Mouse (Mus musculus) G1E (cell line): ENCODE data around the gene Apom. TPM values are rescaled to one million over a fixed set of nuclear protein-coding genes. Genes with fewer than 3 reads are reported as not detected.
A peak's percentile ranks its signal among the peaks of the same experiment; 100 is the strongest.

Experiments
- ATAC-seq: 2 replicates; pipeline ENCODE4 v1.8.0; 2016; ENCODE audit warnings: mild to moderate bottlenecking; ENCODE audit not compliant: insufficient number of reproducible peaks, poor library complexity, low FRiP score, severe bottlenecking; ENCODE audit errors: extremely low read depth
- DNase-seq: peaks from one replicate; pipeline ENCODE4 v3.0.0; 2012; ENCODE audit warnings: low spot score
- H3K27me3 ChIP-seq: 2 replicates; pipeline ENCODE4 v1.6.1; 2012; ENCODE audit warnings: mild to moderate bottlenecking, low read length, inconsistent platforms; ENCODE audit not compliant: insufficient read depth
- H3K36me3 ChIP-seq: replicated peaks from 2 replicates; pipeline ENCODE3; 2012; ENCODE audit warnings: mild to moderate bottlenecking, inconsistent platforms
- H3K4me1 ChIP-seq: 2 replicates; pipeline ENCODE4 v1.6.1; 2012; ENCODE audit warnings: low read depth, low read length, inconsistent platforms, mixed read lengths; ENCODE audit not compliant: insufficient read depth
- H3K4me3 ChIP-seq: 2 replicates; pipeline ENCODE4 v1.5.1; 2012; ENCODE audit warnings: low read depth, mild to moderate bottlenecking, inconsistent platforms, low read length, moderate library complexity, mixed read lengths
- H3K9me3 ChIP-seq: replicated peaks from 2 replicates; pipeline ENCODE4 v1.6.1; 2012; ENCODE audit warnings: inconsistent platforms
- CTCF ChIP-seq: IDR thresholded peaks from 2 replicates; pipeline ENCODE4 v1.5.1; 2012; ENCODE audit warnings: low read depth, low read length, inconsistent platforms, mixed read lengths
- GATA1 ChIP-seq: IDR thresholded peaks from 2 replicates; pipeline ENCODE4 v1.6.1; 2012; ENCODE audit warnings: borderline replicate concordance, low read length, inconsistent platforms, mixed read lengths
- GATA2 ChIP-seq: IDR thresholded peaks from 2 replicates; pipeline ENCODE4 v1.6.1; 2012; ENCODE audit warnings: low read depth, low read length, inconsistent platforms, borderline replicate concordance
- POLR2AphosphoS5 ChIP-seq: IDR thresholded peaks from 2 replicates; pipeline ENCODE4 v1.6.1; 2012; ENCODE audit warnings: low read depth, low read length, inconsistent platforms; ENCODE audit not compliant: insufficient replicate concordance
- TAL1 ChIP-seq: conservative IDR thresholded peaks from 2 replicates; pipeline ENCODE4 v1.6.1; 2012; ENCODE audit warnings: low read depth, low read length, inconsistent platforms, mixed read lengths
- polyA plus RNA-seq: library from polyadenylated mRNA; stranded (reverse); fragments of >175 nt; gene quantifications from 2 replicates; pipeline ENCODE4 v1.2.3, GENCODE M21; 2012
- total RNA-seq, 2 experiments: library from RNA; stranded (forward) in 1 of 2; stranded (reverse) in 1 of 2; fragments of 200-1000 nt in 1 of 2; fragments of >200 nt in 1 of 2; fragmentation: Nextera tagmentation in 1 of 2; gene quantifications; 2 replicates each; pipeline ENCODE4 v1.2.3; 2014 to 2017

Apom gene
- total and polyA plus RNA-seq, 3 experiments: 0.10 to 0.22 TPM; not detected in 1

DNA sequence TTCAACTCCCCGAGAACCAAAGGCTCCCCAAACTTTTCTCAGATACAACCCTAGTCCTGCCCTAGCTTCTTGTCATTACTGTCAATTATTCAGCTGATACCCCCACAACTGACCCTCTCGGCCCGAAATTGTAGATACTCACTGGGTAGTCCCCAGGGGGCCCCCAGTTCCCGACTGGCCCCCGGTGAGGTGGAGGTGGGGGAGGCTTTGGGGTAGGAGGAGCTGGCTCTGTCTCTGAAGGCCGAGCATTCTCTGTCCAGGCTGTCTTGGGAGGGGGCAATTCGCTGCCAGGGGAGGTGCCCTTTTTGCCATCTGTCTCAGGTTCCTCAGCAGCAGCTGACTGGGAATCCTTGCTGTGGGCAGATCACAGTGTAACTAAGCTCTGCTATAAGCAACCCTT is 27.8 kb upstream of the Apom start:
- Histone ChIP-seq H3K4me1 (peaks cover 73% of the 10 kb centered on the region), H3K27me3 (no peaks in the 10 kb centered on the region), H3K36me3 (peaks cover 90% of the 10 kb centered on the region), H3K4me3 (no peak overlapping the region), H3K9me3 (no peaks in the 10 kb centered on the region)
- DNase-seq (no peak), ATAC-seq (no peak)
- TF ChIP-seq GATA1: no peak
- no peak for TF ChIP-seq TAL1
- TF ChIP-seq POLR2AphosphoS5: no peak
- TF ChIP-seq GATA2: no peak
- TF ChIP-seq CTCF: no peak

DNA sequence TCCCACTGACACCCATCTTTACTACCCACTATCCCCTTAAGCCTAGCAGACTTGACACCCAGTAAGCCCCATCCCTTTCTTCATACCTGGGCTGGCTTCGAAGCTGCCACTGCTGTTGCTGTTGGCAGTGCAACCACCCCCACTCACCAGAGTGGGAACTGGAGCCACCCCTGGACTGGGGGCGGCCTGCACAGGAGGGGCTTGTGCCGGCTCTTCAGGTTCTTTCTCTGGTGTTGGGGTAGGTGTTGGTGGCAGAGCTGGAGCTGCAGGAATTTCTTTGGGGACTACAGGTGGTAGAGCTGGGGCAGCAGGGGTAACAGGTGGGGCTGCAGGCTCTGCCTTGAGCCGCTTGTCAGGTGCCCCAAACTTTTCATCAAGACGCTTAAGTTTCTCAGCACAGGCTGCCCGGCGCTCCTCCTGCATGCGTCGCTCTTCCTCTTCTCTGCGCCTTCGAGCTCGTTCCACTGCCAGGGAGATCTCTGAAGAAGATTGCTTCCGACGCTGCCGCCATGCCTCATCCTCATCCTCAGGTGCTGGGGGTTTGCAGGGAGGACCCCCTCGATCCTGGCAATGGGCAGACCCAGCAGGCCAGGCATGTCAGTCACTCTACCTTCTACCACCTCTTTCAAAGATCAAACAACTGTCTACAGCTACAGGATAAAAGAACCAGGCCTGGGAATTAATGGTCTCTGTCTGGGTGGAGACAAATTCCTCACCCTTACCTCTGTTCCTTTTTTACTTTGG is 27.2 kb upstream of the Apom start:
- Histone ChIP-seq H3K27me3 (no peaks in the 10 kb centered on the region), H3K4me1 (peaks cover 76% of the 10 kb centered on the region), H3K36me3 (peaks cover 96% of the 10 kb centered on the region), H3K4me3 (no peak overlapping the region), H3K9me3 (no peaks in the 10 kb centered on the region)
- DNase-seq: no peak
- TF ChIP-seq CTCF (no peak), POLR2AphosphoS5 (no peak), GATA1 (no peak), GATA2 (no peak), TAL1 (no peak)
- no peak for ATAC-seq

DNA sequence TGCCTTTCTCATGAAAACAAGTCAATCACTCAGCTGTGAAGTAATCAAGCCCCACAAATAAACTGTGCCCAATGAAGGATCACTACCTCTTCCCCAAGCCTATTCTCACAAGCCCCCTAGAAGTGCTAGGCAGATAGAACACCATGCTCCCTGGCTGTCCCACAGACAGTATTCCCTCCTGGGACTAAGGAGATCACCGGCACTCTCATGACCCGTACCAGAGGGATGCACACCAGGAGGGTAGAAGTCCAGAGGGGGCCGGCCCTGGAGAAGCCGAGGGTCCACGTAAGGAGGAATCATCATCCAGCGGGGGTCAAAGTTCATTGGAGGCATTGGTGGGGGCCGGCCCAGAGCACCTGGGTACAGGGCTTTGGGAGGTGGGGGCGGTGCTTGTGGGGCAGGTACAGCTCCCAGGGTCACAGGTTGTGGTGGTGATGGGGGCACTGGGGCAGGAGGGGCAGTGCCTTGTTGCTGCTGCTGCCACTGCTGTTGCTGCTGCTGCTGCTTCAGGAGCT is 25.9 kb upstream of the Apom start:
- Histone ChIP-seq H3K27me3 (no peaks in the 10 kb centered on the region), H3K9me3 (no peaks in the 10 kb centered on the region), H3K4me3 (no peak overlapping the region), H3K4me1 (peaks cover 75% of the 10 kb centered on the region), H3K36me3 (peaks cover 100% of the 10 kb centered on the region)
- no peak for TF ChIP-seq GATA2
- TF ChIP-seq CTCF: no peak
- no peak for TF ChIP-seq POLR2AphosphoS5
- TF ChIP-seq GATA1: no peak
- TF ChIP-seq TAL1: no peak
- no peak for ATAC-seq
- DNase-seq: no peak

DNA sequence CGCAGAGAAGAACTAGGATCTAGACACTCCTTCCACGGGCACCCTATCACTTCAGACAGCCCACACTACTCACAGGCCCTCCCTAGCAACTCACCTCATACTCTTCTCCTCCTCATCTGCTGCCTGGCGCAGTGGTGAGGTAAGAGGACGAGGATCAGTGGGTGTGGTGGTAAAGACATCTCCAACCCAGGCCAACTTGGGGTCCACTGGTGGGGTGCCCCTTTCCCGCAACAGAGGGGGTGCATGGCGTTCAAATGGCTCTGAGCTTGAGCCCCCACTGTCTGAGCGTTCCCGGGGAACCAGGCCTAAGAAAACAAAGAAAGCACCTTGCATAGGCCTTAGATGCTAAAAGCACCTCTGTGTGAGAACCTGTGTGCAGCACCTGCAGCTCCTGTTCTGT is 25.4 kb upstream of the Apom start:
- DNase-seq (no peak), ATAC-seq (no peak)
- Histone ChIP-seq H3K27me3 (no peaks in the 10 kb centered on the region), H3K4me1 (peaks cover 70% of the 10 kb centered on the region), H3K4me3 (no peak overlapping the region), H3K36me3 (peaks cover 100% of the 10 kb centered on the region), H3K9me3 (no peaks in the 10 kb centered on the region)
- TF ChIP-seq CTCF (no peak), GATA2 (no peak), GATA1 (no peak), TAL1 (no peak), POLR2AphosphoS5 (no peak)

DNA sequence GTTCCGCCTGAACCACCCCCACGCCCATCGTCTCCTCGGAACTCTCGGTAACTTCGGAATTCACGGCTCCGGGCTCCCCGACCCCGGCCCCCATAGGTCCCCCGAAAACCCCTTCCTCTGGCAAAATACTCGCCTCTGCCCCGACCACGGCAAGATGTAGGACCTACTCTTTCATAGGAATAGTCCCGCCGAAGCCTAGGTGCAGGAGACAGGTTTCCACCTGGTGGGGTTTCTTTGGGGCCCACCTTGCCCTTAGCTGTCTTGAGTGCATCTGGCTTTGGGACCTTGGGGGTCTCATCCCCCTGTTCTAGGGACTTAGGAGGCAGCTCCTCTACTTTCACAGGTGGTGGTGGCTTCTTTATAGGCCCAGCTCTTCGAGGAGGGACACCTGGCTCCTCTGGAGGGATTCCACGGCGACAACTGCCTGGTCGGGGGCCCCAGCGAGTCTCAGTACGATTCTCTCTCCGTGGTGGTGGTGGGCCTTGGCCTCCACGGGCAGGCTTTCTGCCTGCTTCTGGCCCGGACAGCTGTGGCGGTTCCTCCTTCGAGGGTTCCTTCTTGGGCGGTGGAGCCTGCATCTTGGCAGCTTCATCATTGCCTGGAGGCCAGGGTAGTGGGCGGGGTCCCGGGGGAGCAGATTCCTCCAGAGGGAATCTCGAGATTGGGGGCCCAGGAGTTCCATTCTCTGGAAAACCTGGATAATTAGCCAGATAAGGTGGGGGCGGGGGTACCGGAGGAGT is 24.8 kb upstream of the Apom start:
- Histone ChIP-seq H3K4me3 (no peak overlapping the region; the same call in 1 of the 2 replicates), H3K27me3 (no peaks in the 10 kb centered on the region), H3K4me1 (peaks cover 66% of the 10 kb centered on the region), H3K36me3 (peaks cover 99% of the 10 kb centered on the region), H3K9me3 (no peaks in the 10 kb centered on the region)
- DNase-seq (no peak), ATAC-seq (no peak)
- TF ChIP-seq POLR2AphosphoS5 (no peak), CTCF (no peak), TAL1 (no peak), GATA1 (no peak), GATA2 (no peak)

DNA sequence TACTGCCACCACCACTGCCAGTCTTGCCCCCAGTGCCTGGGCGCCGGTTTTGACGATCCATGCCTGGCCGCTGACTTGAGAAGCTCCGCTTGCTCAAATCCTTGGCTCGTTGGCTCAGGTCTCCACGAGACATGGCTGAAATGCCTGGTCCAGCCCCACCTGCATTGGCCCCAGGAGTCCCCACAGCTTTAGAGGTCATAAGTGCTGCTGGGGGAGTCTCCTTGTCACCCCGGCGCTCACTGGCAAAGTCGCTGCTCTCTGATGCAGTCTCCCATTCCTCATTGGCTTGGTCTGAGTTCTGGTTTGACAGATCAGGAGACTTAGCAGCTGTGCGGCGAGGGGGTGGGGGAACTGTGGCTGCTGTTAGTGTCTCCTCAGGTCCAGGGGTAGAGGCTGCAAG is 23.6 kb upstream of the Apom start:
- ATAC-seq (no peak), DNase-seq (no peak)
- no peak for TF ChIP-seq GATA2
- no peak for TF ChIP-seq GATA1
- TF ChIP-seq CTCF: no peak
- TF ChIP-seq POLR2AphosphoS5: no peak
- TF ChIP-seq TAL1: no peak
- Histone ChIP-seq H3K36me3 (peaks cover 98% of the 10 kb centered on the region), H3K27me3 (no peaks in the 10 kb centered on the region), H3K9me3 (no peaks in the 10 kb centered on the region), H3K4me3 (0 out of 2 replicates have a peak overlapping the region, but pooled peaks have one; percentile 13), H3K4me1 (peaks cover 55% of the 10 kb centered on the region)
